Mouse (Mus musculus): ENCODE measurements around the gene Cacna1a. TPM values are rescaled to one million over a fixed set of nuclear protein-coding genes. Genes with fewer than 3 reads are reported as not detected.
"Not testable (repeated sequence)": the region's sequence is repeated elsewhere in the genome, so short reads cannot be mapped to it uniquely, and the experiment has no call there.

The Cacna1a gene
- polyA plus RNA-seq, 1 experiment = 140 TPM

GRCm38 (mm10) chr8:84614512-84615223, 226.4 kb downstream of the Cacna1a start:
- TF ChIP-seq POLR2A (IDR thresholded peaks at IDR 0.05; ENCODE audit: extremely low read depth, insufficient read depth, low read length) (no peak), CTCF (IDR thresholded peaks at IDR 0.05; ENCODE audit: extremely low read depth, insufficient read depth, low read length) (peak; percentile 51; the same call in 1 of the 2 replicates)
- Histone ChIP-seq H3K27ac (ENCODE audit: insufficient read depth, low read length) (no peak overlapping the region), H3K4me3 (ENCODE audit: insufficient read depth, low read length) (no peak overlapping the region)

DNA sequence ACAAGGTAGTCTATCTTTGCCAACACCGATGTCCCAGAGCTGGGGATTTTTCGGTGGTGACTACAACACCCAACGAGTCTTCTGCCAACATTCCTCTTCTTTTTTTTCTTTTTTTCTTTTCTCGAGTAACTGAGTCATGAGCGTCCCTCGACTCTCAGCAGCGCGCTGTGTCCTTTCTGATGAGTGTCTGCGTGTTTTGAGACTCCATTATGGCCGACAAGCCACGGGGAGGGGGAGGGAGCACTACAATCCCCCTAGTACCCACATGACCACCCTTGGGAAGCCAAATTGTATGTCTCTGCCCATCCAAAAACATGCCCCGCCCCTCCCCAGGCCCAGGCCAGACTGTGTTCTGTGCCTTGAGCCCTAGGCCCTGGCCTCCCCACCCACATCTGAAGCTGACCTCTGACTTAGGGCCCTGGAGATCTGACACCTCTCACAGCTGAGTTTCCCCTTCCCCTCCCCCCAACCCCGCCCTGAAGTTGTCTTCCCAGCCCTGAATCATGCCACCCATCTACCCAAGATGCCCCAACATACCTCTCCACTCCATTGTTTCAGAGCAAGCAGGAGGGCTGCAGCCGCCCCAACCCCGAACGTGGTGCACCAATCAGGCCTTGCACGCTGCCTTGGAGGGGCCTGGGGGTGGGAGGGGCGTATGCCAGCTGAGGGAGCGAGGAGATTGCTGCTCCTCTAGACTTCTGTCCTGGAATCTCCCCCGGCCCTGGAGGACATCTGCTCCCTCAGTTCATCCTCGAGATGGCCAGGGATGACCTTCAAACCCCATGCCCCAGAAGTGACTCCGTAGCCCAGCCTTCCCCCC, 227.6 kb downstream of the Cacna1a start:
- Histone ChIP-seq H3K4me3 (ENCODE audit: insufficient read depth, low read length) (no peak overlapping the region), H3K4me1 (ENCODE audit: control insufficient read depth, insufficient read depth, low read length) (no peaks in the 10 kb centered on the region), H3K27ac (ENCODE audit: insufficient read depth, low read length) (no peak overlapping the region)
- TF ChIP-seq POLR2A (IDR thresholded peaks at IDR 0.05; ENCODE audit: extremely low read depth, insufficient read depth, low read length) (no peak), CTCF (IDR thresholded peaks at IDR 0.05; ENCODE audit: extremely low read depth, insufficient read depth, low read length) (no peak)

More at GRCm38 (mm10) chr8:84614512-84615223, 226.4 kb downstream of the Cacna1a start:
- no peaks in the 10 kb centered on the region for H3K4me1 ChIP-seq (ENCODE audit: control insufficient read depth, insufficient read depth, low read length)

DNA sequence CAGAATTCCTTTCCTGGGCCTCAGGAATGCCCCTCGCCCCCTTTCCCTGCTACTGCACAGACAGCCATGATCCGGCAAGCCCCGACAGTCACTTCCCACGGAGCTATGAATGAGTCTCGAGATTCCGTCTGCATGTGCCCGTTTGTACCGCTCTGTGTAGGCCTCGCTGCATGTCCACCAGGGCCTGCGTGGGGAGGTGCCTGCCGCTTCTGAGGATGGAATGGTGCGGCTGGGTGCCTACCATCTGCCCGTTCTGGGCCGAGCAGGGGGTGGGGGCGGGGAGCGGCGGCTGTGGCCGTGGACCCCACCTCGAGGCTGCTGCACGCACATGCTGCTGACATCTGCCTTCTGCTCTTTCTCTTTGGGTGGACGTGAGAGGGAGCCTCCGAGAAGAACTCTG, 228.8 kb downstream of the Cacna1a start:
- Histone ChIP-seq H3K4me1 (ENCODE audit: control insufficient read depth, insufficient read depth, low read length) (no peaks in the 10 kb centered on the region), H3K27ac (ENCODE audit: insufficient read depth, low read length) (no peak overlapping the region), H3K4me3 (ENCODE audit: insufficient read depth, low read length) (no peak overlapping the region)
- TF ChIP-seq POLR2A (IDR thresholded peaks at IDR 0.05; ENCODE audit: extremely low read depth, insufficient read depth, low read length) = no peak
- TF ChIP-seq CTCF (IDR thresholded peaks at IDR 0.05; ENCODE audit: extremely low read depth, insufficient read depth, low read length) = no peak

- H3K4me3 ChIP-seq (ENCODE audit: insufficient read depth, low read length) = no peak overlapping the region
- no peak overlapping the region for H3K27ac ChIP-seq (ENCODE audit: insufficient read depth, low read length)
- H3K4me1 ChIP-seq (ENCODE audit: control insufficient read depth, insufficient read depth, low read length) = no peaks in the 10 kb centered on the region
- TF ChIP-seq CTCF (IDR thresholded peaks at IDR 0.05; ENCODE audit: extremely low read depth, insufficient read depth, low read length) (no peak), POLR2A (IDR thresholded peaks at IDR 0.05; ENCODE audit: extremely low read depth, insufficient read depth, low read length) (no peak)
These were observed 232.9 kb downstream of the Cacna1a start for GRCm38 (mm10) chr8:84621102-84621625.

- not testable (repeated sequence) for H3K4me3 ChIP-seq (ENCODE audit: insufficient read depth, low read length); H3K27ac ChIP-seq (ENCODE audit: insufficient read depth, low read length); H3K4me1 ChIP-seq (ENCODE audit: control insufficient read depth, insufficient read depth, low read length)
These were observed 235.2 kb downstream of the Cacna1a start for GRCm38 (mm10) chr8:84623425-84623824.

DNA sequence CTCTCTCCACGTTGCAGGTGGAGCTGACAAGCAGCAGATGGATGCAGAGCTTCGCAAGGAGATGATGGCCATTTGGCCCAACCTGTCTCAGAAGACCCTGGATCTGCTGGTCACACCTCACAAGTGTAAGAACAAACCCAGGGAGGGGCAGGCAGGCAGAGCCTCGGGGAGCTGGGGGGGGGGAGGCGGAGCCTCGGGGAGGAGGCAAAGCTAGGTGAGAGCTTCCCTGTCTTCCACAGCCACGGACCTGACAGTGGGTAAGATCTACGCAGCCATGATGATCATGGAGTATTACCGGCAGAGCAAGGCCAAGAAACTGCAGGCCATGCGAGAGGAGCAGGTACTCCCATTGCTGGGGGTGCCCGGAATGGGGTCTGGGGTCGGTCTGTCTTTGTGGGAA, 241.3 kb downstream of the Cacna1a start:
- H3K4me3 ChIP-seq (ENCODE audit: insufficient read depth, low read length) = no peak overlapping the region
- no peak overlapping the region for H3K27ac ChIP-seq (ENCODE audit: insufficient read depth, low read length)
- TF ChIP-seq POLR2A (IDR thresholded peaks at IDR 0.05; ENCODE audit: extremely low read depth, insufficient read depth, low read length) (no peak), CTCF (IDR thresholded peaks at IDR 0.05; ENCODE audit: extremely low read depth, insufficient read depth, low read length) (no peak)
- H3K4me1 ChIP-seq (ENCODE audit: control insufficient read depth, insufficient read depth, low read length) = peaks cover 2% of the 10 kb centered on the region; the same call in 1 of the 2 replicates

DNA sequence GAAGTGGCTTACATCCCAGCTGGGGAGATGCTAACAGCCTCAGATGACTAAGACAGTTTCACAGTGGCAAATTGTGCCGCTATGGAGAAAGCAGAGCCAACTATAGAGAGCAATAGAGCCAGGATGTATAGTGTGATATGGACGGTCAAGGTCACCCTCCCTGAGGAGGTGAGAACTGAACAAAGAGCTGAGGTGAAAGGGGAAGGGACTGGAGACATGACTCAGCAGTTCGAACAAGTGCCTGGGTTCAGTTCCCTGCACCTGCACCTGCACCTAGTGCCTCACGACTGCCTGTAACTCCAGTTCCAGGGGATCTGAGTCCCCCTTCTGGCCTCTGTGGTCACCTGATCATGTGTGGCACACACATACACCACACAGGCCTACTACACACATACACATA, 241.9 kb downstream of the Cacna1a start:
- Histone ChIP-seq H3K27ac (ENCODE audit: insufficient read depth, low read length) (no peak overlapping the region), H3K4me3 (ENCODE audit: insufficient read depth, low read length) (no peak overlapping the region), H3K4me1 (ENCODE audit: control insufficient read depth, insufficient read depth, low read length) (peaks cover 2% of the 10 kb centered on the region; the same call in 1 of the 2 replicates)
- no peak for TF ChIP-seq POLR2A (IDR thresholded peaks at IDR 0.05; ENCODE audit: extremely low read depth, insufficient read depth, low read length)
- TF ChIP-seq CTCF (IDR thresholded peaks at IDR 0.05; ENCODE audit: extremely low read depth, insufficient read depth, low read length) = no peak

DNA sequence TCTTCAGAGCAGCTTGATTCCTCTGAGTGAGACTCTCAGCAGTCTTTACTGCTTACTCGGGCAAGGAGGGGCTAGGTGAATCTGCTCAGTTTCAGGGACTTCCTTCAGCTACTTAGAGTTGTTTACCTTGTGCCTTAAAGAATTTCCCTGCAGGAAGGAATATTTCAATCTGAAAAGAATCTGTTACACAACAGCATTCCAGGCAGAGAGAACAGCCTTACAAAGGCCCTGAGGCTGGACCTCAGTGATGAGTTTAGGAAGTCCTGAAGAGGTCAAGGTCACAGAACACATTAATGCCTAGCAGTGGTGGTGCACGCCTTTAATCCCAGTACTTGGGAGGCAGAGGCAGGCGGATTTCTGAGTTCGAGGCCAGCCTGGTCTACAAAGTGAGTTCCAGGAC, 243.6 kb downstream of the Cacna1a start:
- no peak for TF ChIP-seq POLR2A (IDR thresholded peaks at IDR 0.05; ENCODE audit: extremely low read depth, insufficient read depth, low read length)
- no peak for TF ChIP-seq CTCF (IDR thresholded peaks at IDR 0.05; ENCODE audit: extremely low read depth, insufficient read depth, low read length)
- no peak overlapping the region for H3K27ac ChIP-seq (ENCODE audit: insufficient read depth, low read length)
- no peak overlapping the region for H3K4me3 ChIP-seq (ENCODE audit: insufficient read depth, low read length)
- H3K4me1 ChIP-seq (ENCODE audit: control insufficient read depth, insufficient read depth, low read length) = peaks cover 2% of the 10 kb centered on the region; the same call in 1 of the 2 replicates

GRCm38 (mm10) chr8:84633841-84634584, 245.8 kb downstream of the Cacna1a start:
- no peak overlapping the region for H3K4me3 ChIP-seq (ENCODE audit: insufficient read depth, low read length)
- no peak overlapping the region for H3K27ac ChIP-seq (ENCODE audit: insufficient read depth, low read length)
- peaks cover 2% of the 10 kb centered on the region; the same call in 1 of the 2 replicates for H3K4me1 ChIP-seq (ENCODE audit: control insufficient read depth, insufficient read depth, low read length)
- TF ChIP-seq CTCF (IDR thresholded peaks at IDR 0.05; ENCODE audit: extremely low read depth, insufficient read depth, low read length) (no peak), POLR2A (IDR thresholded peaks at IDR 0.05; ENCODE audit: extremely low read depth, insufficient read depth, low read length) (no peak)

Measured in cortical plate, adult 2 months (tissue).